Mouse (Mus musculus): Measurements from ENCODE around the gene Sec16b. TPM values are rescaled to one million over a fixed set of nuclear protein-coding genes. Genes with fewer than 3 reads are reported as not detected.

Sec16b gene
- polyA plus RNA-seq, 1 experiment from 2014 or later, result 0.73 TPM

DNA sequence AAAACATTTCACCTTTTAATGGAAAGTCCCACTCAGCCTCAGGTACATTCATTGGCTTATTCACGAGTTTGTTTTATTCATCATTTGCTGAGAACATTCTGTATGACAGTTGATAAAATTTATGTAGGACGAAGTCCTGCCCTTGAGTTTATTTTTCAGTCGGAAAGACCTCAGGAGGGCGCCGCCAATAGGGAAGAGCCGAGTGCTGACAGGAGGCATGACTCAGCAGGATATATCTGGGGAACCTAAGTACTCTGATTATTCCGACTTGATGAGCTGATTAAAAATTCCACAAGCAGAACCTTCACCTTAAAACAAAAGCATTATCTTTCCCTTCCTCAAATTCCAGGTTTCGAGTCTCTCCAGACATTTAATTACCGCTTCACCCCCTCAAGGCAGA is 26.4 kb upstream of the Sec16b start:
- H3K4me2 ChIP-seq (replicated peaks), result no peak overlapping the region
- H3K4me3 ChIP-seq, result no peak overlapping the region
- no peaks in the 10 kb centered on the region for H3K9me3 ChIP-seq
- H3K36me3 ChIP-seq, result no peaks in the 10 kb centered on the region
- no peak overlapping the region for H3K27ac ChIP-seq (replicated peaks)
- no peak overlapping the region for H3K9ac ChIP-seq (replicated peaks)
- ATAC-seq (ENCODE audit: low FRiP score, low read depth), result no peak
- H3K4me1 ChIP-seq, result 0 out of 2 replicates have a peak, but pooled peaks cover 2% of the 10 kb centered on the region
- no peaks in the 10 kb centered on the region for H3K27me3 ChIP-seq
- WGBS, result 31% methylated on average over 9 of the region's 9 CpGs

DNA sequence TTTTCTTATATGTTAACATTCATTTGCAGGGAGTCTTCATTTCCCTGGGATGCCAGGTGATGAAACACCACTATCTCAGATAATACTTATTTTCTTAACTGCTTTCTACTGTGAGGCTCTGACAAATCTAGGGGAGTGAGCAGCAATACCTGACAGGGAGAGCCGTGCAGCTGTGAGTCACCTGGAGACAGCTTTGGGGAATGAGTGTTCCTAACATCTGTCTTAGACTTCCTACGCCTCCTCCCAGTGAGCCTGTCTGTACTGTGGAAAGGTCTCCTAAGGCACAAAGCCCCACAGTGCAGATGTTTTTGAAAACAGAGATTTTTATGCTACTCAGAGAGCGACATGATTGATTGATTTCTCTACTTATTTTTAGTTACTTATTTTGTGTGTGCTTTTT is 25.6 kb upstream of the Sec16b start:
- WGBS, result 74% methylated on average over 3 of the region's 3 CpGs
- no peak overlapping the region for H3K9ac ChIP-seq (replicated peaks)
- H3K4me2 ChIP-seq (replicated peaks), result no peak overlapping the region
- no peaks in the 10 kb centered on the region for H3K9me3 ChIP-seq
- H3K36me3 ChIP-seq, result no peaks in the 10 kb centered on the region
- no peak overlapping the region for H3K27ac ChIP-seq (replicated peaks)
- H3K27me3 ChIP-seq, result no peaks in the 10 kb centered on the region
- no peaks in the 10 kb centered on the region for H3K4me1 ChIP-seq
- no peak for ATAC-seq (ENCODE audit: low FRiP score, low read depth)
- no peak overlapping the region for H3K4me3 ChIP-seq

DNA sequence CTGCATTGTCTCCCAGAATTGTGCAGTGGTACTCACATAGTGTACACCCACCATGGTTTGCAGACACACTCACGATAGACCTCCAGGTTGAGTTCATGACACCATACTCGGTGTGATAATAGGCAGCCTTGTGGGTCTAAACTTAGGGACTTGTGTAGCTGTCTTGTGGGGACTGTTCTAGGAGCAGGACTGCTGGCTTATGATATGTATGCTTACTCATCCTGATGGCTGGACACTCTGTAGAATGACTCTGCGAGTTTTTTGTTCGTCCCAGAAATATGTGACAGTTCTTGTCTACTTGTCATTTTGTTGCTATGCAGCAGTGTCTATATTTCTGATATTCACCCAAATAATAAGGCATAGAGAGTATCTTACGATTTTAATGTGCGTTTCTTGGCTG is 24.9 kb upstream of the Sec16b start:
- Histone ChIP-seq H3K9ac (replicated peaks) (no peak overlapping the region), H3K27me3 (no peaks in the 10 kb centered on the region), H3K4me1 (no peaks in the 10 kb centered on the region), H3K4me3 (no peak overlapping the region), H3K9me3 (no peaks in the 10 kb centered on the region), H3K4me2 (replicated peaks) (no peak overlapping the region), H3K36me3 (no peaks in the 10 kb centered on the region), H3K27ac (replicated peaks) (no peak overlapping the region)
- no peak for ATAC-seq (ENCODE audit: low FRiP score, low read depth)
- WGBS, result 94% methylated on average over 6 of the region's 6 CpGs

DNA sequence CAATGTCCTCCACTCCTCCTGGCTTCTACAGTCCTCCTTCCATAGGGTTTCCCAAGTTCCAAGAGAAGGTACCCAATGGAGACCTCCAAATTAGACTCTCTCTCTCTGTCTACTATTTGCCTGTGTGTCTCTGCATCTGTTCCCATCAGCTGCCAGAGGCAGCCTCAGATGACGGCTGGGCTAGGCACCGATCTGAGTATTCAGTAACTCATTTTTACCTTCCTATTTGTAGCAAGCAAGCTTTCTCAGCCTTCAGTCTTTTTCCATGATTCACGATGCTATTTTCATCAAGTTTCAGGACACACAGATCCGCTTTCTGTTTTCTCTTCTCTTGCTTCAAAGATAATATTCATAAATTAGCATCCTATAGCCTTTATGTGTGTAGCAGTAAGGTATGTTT is 22.4 kb upstream of the Sec16b start:
- Histone ChIP-seq H3K9me3 (no peaks in the 10 kb centered on the region), H3K36me3 (no peaks in the 10 kb centered on the region), H3K27me3 (no peaks in the 10 kb centered on the region), H3K4me1 (no peaks in the 10 kb centered on the region), H3K27ac (replicated peaks) (no peak overlapping the region), H3K4me3 (no peak overlapping the region), H3K9ac (replicated peaks) (no peak overlapping the region), H3K4me2 (replicated peaks) (no peak overlapping the region)
- WGBS, result 94% methylated on average over 4 of the region's 4 CpGs
- ATAC-seq (ENCODE audit: low FRiP score, low read depth), result no peak

DNA sequence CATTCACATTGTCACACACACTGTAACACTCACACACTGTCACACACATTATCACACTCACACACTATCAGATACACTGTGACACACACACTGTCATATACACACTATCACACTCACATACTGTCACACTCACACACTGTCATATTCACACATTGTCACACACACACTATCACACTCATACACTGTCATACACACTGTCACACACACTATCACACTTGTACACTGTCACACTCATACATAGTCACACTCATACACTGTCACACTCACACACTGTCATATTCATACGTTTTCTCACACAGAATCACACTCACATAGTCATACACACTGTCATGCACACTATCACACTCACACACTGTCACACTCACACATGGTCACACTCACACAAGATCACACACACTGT is 5.9 kb upstream of the Sec16b start:
- Histone ChIP-seq H3K36me3 (no peaks in the 10 kb centered on the region), H3K4me2 (replicated peaks) (no peak overlapping the region), H3K27ac (replicated peaks) (no peak overlapping the region), H3K4me1 (peaks cover 4% of the 10 kb centered on the region), H3K9me3 (no peaks in the 10 kb centered on the region), H3K9ac (replicated peaks) (no peak overlapping the region), H3K27me3 (no peaks in the 10 kb centered on the region), H3K4me3 (no peak overlapping the region)
- 75% methylated on average over 1 of the region's 1 CpGs for WGBS
- ATAC-seq (ENCODE audit: low FRiP score, low read depth), result no peak

DNA sequence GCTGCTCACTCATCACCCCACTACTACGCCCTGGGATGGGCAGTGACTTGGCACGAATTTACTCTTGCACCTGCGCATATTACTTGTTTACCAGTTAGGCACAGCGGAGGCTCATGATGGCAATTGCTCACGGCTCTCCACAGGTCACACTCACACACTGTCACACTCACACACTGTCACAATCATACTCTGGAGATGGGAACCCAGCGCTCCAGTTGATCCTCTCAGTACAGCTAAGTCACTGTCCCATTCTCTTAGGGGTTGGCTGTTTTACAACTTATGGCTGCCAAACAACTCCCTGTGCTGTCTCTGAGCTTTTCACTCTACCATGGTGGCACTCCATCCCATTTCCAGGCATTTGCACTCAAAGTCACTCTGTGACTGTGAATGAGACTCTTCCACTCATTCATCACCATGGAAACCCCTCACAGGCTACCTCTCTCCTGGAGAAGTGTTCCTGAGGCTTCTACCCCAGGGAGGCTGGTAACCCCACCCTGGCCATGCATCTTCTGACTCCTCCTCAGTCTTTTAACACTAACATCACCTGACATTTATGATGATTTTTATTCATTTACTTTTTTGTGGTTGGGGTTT is 5.1 kb upstream of the Sec16b start:
- Histone ChIP-seq H3K36me3 (no peaks in the 10 kb centered on the region), H3K4me1 (peaks cover 4% of the 10 kb centered on the region), H3K9me3 (no peaks in the 10 kb centered on the region), H3K27me3 (no peaks in the 10 kb centered on the region), H3K9ac (replicated peaks) (no peak overlapping the region), H3K27ac (replicated peaks) (no peak overlapping the region), H3K4me2 (replicated peaks) (no peak overlapping the region), H3K4me3 (no peak overlapping the region)
- WGBS, result 91% methylated on average over 6 of the region's 6 CpGs
- no peak for ATAC-seq (ENCODE audit: low FRiP score, low read depth)

DNA sequence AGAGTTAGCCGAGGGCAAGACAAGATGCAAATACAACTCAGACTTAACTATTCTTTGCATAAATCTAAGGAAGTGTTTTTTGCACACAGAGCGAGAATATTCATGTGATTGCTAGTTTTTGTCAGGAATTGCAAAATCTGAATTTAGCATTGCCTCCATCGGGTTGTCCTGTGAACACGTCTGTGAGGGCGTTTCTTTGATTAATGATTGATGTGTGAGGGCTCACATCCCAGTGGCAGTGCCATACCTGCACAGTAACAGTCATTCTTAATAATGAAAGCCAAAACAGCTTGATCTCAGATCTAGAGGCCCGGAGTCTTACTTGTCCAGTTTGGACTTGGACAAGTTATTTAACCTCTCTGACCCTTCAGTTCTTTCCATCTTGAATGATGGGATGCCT is 3.5 kb upstream of the Sec16b start:
- H3K9me3 ChIP-seq, result no peaks in the 10 kb centered on the region
- H3K27ac ChIP-seq (replicated peaks), result no peak overlapping the region
- H3K36me3 ChIP-seq, result no peaks in the 10 kb centered on the region
- no peaks in the 10 kb centered on the region for H3K27me3 ChIP-seq
- peaks cover 8% of the 10 kb centered on the region for H3K4me1 ChIP-seq
- no peak overlapping the region for H3K4me2 ChIP-seq (replicated peaks)
- ATAC-seq (ENCODE audit: low FRiP score, low read depth), result no peak
- no peak overlapping the region for H3K9ac ChIP-seq (replicated peaks)
- 82% methylated on average over 6 of the region's 6 CpGs for whole genome bisulfite sequencing
- H3K4me3 ChIP-seq, result no peak overlapping the region

DNA sequence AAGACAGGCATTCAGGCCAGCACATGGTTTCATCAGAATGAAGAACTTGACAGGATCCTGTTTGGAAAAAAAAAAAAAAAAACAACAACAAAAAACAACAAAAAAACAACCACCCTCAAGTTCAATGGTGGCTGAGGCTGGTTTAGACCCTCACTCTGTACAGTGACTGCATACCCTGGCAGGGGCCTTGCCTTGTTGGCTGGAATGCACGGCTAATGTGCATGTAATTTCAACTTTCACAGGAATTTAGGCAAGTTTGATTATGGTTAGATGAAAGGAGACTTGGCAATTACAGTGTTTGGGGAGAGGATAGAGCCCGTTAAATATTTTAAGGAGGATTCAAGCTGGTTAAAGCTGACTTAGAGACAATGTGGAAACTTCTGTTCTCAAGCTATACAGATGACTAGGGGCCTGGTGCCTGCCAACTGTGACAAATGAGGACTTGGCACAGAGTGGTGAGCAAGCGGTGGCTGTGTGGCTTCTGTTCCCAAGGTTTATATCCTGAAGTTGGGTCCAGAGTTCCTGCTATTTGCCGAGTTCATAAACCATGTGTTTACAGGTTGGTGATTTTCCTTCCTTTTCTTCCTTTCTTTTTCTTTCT is 567 bp downstream of the Sec16b start:
- no peak overlapping the region for H3K4me3 ChIP-seq
- no peak overlapping the region for H3K4me2 ChIP-seq (replicated peaks)
- WGBS, result 63% methylated on average over 4 of the region's 4 CpGs
- no peak overlapping the region for H3K9ac ChIP-seq (replicated peaks)
- H3K4me1 ChIP-seq, result peaks cover 11% of the 10 kb centered on the region
- no peaks in the 10 kb centered on the region for H3K9me3 ChIP-seq
- no peaks in the 10 kb centered on the region for H3K27me3 ChIP-seq
- no peaks in the 10 kb centered on the region for H3K36me3 ChIP-seq
- no peak; the same call in 1 of the 2 replicates for ATAC-seq (ENCODE audit: low FRiP score, low read depth)
- no peak overlapping the region for H3K27ac ChIP-seq (replicated peaks)

DNA sequence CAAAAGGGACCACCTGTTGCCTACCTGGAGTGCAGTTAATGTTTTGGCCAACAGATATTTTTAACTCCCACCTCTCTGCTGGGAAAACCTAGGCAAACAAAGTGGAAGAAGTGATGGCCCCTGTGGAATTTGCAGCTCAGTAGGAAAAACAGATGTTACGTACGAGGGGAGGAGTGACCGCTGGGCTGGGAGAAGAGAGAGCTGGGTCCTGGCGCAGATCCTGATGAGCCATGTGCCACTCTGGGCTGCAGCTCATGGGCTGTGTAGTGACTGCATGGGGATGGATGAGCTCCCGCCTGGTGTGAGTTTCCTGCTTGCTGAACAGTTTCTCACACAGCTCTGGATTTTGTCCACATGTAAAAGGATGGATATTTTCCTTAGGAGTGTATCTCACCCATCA is 1.3 kb downstream of the Sec16b start:
- no peaks in the 10 kb centered on the region for H3K36me3 ChIP-seq
- no peaks in the 10 kb centered on the region for H3K27me3 ChIP-seq
- H3K9ac ChIP-seq (replicated peaks), result no peak overlapping the region
- no peak overlapping the region for H3K4me3 ChIP-seq
- H3K9me3 ChIP-seq, result no peaks in the 10 kb centered on the region
- peaks cover 11% of the 10 kb centered on the region for H3K4me1 ChIP-seq
- ATAC-seq (ENCODE audit: low FRiP score, low read depth), result no peak
- no peak overlapping the region for H3K4me2 ChIP-seq (replicated peaks)
- WGBS, result 63% methylated on average over 5 of the region's 5 CpGs
- no peak overlapping the region for H3K27ac ChIP-seq (replicated peaks)

DNA sequence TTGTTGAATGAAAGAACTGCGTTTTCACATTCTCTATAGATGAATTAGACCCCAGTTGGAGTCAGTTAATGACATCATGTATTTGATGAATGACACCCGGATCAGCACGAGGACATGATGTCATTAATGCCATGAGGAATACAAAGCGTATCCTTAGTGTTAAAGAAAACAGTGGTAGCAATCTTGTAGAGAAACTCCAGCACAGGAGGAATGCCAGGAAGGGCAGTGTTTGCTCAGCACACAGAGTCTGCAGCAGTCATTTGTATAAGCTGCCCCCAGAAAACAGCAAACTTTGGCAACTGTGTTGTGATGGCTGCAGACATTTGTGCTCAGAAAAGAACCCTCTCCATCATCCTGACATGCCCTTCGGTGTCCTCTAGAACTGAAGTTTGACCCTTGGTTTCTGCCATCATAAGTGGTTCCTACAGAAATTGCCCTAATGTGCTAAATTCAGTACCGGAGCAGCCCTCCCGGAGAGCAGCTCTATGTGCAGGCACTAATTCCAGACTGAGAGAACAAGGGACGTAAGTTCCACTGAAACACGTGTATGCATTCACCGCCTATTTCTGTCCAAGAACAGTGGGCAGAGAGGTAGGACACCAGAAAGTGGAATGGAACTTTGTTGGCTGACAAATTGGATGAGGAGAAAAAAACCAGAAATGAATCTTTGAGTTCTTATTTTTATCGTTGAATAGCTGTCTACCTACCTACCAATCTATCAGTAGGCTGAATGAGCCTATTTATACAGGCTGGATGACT is 6.3 kb downstream of the Sec16b start:
- 80% methylated on average over 11 of the region's 11 CpGs for WGBS
- Histone ChIP-seq H3K36me3 (no peaks in the 10 kb centered on the region), H3K9ac (replicated peaks) (no peak overlapping the region), H3K27me3 (no peaks in the 10 kb centered on the region), H3K4me1 (peaks cover 7% of the 10 kb centered on the region), H3K27ac (replicated peaks) (no peak overlapping the region), H3K4me2 (replicated peaks) (no peak overlapping the region), H3K4me3 (no peak overlapping the region), H3K9me3 (no peaks in the 10 kb centered on the region)
- ATAC-seq (ENCODE audit: low FRiP score, low read depth), result no peak

DNA sequence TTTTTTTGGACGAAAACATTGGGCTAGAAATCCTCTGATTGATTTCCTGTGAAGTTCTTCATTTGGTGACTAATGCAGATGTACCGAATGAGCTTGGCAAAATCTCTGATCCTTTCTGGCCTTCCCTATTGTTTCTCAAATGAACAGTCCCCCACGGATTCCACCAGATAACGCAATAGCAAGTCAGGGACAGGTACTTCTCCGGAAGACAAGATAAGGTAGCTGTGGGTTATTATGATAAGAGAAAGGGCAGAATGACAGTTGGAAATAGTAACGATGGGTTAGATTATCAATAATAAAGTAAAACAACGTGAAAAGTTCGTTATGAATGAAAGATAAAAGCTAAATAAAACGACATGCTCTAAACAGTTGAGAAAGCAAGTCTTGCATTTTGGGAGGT is 7.0 kb downstream of the Sec16b start:
- Histone ChIP-seq H3K9me3 (no peaks in the 10 kb centered on the region), H3K27ac (replicated peaks) (no peak overlapping the region), H3K4me1 (peaks cover 9% of the 10 kb centered on the region), H3K9ac (replicated peaks) (no peak overlapping the region), H3K36me3 (no peaks in the 10 kb centered on the region), H3K27me3 (no peaks in the 10 kb centered on the region), H3K4me3 (no peak overlapping the region), H3K4me2 (replicated peaks) (no peak overlapping the region)
- ATAC-seq (ENCODE audit: low FRiP score, low read depth), result no peak
- 85% methylated on average over 9 of the region's 9 CpGs for WGBS

DNA sequence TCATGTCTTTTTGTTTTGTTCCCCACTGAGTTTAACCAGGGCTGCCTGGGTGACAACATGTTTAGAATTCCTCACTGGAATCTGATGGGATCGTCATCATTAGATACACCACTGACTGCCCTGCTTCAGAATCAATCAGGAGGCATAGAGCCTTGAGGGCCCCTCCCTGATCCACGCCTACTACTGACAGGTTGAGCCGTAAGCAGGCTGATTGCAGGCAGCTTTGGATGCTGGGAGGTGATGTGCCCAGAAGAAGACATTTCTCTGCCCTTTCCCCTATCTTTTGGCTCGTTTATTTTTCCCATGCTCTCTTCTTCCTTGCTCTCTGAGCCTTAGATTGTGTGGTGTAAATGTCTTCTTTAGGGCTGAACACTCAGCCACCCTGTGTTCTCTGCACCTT is 7.8 kb downstream of the Sec16b start:
- no peak for ATAC-seq (ENCODE audit: low FRiP score, low read depth)
- no peak overlapping the region for H3K27ac ChIP-seq (replicated peaks)
- H3K4me1 ChIP-seq, result peaks cover 10% of the 10 kb centered on the region
- H3K9me3 ChIP-seq, result no peaks in the 10 kb centered on the region
- no peaks in the 10 kb centered on the region for H3K36me3 ChIP-seq
- H3K4me3 ChIP-seq, result no peak overlapping the region
- H3K9ac ChIP-seq (replicated peaks), result no peak overlapping the region
- H3K4me2 ChIP-seq (replicated peaks), result no peak overlapping the region
- WGBS, result 74% methylated on average over 4 of the region's 4 CpGs
- no peaks in the 10 kb centered on the region for H3K27me3 ChIP-seq

Data from midbrain, embryonic 12.5 days (tissue).